Mouse (Mus musculus) G1E (cell line): ENCODE data around the gene Osmr. TPM values are rescaled to one million over a fixed set of nuclear protein-coding genes. Genes with fewer than 3 reads are reported as not detected.

Experiments used
- ATAC-seq: 2 replicates; pipeline ENCODE4 v1.8.0; 2016; ENCODE audit warnings: mild to moderate bottlenecking; ENCODE audit not compliant: insufficient number of reproducible peaks, poor library complexity, low FRiP score, severe bottlenecking; ENCODE audit errors: extremely low read depth
- DNase-seq: peaks from one replicate; pipeline ENCODE4 v3.0.0; 2012; ENCODE audit warnings: low spot score
- H3K27me3 ChIP-seq: 2 replicates; pipeline ENCODE4 v1.6.1; 2012; ENCODE audit warnings: mild to moderate bottlenecking, low read length, inconsistent platforms; ENCODE audit not compliant: insufficient read depth
- H3K36me3 ChIP-seq: replicated peaks from 2 replicates; pipeline ENCODE3; 2012; ENCODE audit warnings: mild to moderate bottlenecking, inconsistent platforms
- H3K4me1 ChIP-seq: 2 replicates; pipeline ENCODE4 v1.6.1; 2012; ENCODE audit warnings: low read depth, low read length, inconsistent platforms, mixed read lengths; ENCODE audit not compliant: insufficient read depth
- H3K4me3 ChIP-seq: 2 replicates; pipeline ENCODE4 v1.5.1; 2012; ENCODE audit warnings: low read depth, mild to moderate bottlenecking, inconsistent platforms, low read length, moderate library complexity, mixed read lengths
- H3K9me3 ChIP-seq: replicated peaks from 2 replicates; pipeline ENCODE4 v1.6.1; 2012; ENCODE audit warnings: inconsistent platforms
- CTCF ChIP-seq: IDR thresholded peaks from 2 replicates; pipeline ENCODE4 v1.5.1; 2012; ENCODE audit warnings: low read depth, low read length, inconsistent platforms, mixed read lengths
- GATA1 ChIP-seq: IDR thresholded peaks from 2 replicates; pipeline ENCODE4 v1.6.1; 2012; ENCODE audit warnings: borderline replicate concordance, low read length, inconsistent platforms, mixed read lengths
- GATA2 ChIP-seq: IDR thresholded peaks from 2 replicates; pipeline ENCODE4 v1.6.1; 2012; ENCODE audit warnings: low read depth, low read length, inconsistent platforms, borderline replicate concordance
- POLR2AphosphoS5 ChIP-seq: IDR thresholded peaks from 2 replicates; pipeline ENCODE4 v1.6.1; 2012; ENCODE audit warnings: low read depth, low read length, inconsistent platforms; ENCODE audit not compliant: insufficient replicate concordance
- TAL1 ChIP-seq: conservative IDR thresholded peaks from 2 replicates; pipeline ENCODE4 v1.6.1; 2012; ENCODE audit warnings: low read depth, low read length, inconsistent platforms, mixed read lengths
- polyA plus RNA-seq: library from polyadenylated mRNA; stranded (reverse); fragments of >175 nt; gene quantifications from 2 replicates; pipeline ENCODE4 v1.2.3, GENCODE M21; 2012
- total RNA-seq, 2 experiments: library from RNA; stranded (forward) in 1 of 2; stranded (reverse) in 1 of 2; fragments of 200-1000 nt in 1 of 2; fragments of >200 nt in 1 of 2; fragmentation: Nextera tagmentation in 1 of 2; gene quantifications; 2 replicates each; pipeline ENCODE4 v1.2.3; 2014 to 2017

Osmr gene
- total RNA-seq (2014; fragmentation: Nextera tagmentation) (not detected in 2 replicates), total RNA-seq (2017) (0.06 and 0.22 TPM in 2 replicates), polyA plus RNA-seq (not detected in 2 replicates)

- H3K27me3 ChIP-seq, result peaks cover 3% of the 10 kb centered on the region
- no peaks in the 10 kb centered on the region for H3K4me1 ChIP-seq
- no peak within 1 kb of the TSS for H3K4me3 ChIP-seq
- no peak for ATAC-seq
- no peak for TF ChIP-seq GATA1
- TF ChIP-seq CTCF, result no peak
- no peak for TF ChIP-seq TAL1
- no peak for TF ChIP-seq POLR2AphosphoS5
- no peak for TF ChIP-seq GATA2
- DNase-seq, result no peak
- H3K36me3 ChIP-seq, result no peaks in the 10 kb centered on the region
- no peaks in the 10 kb centered on the region for H3K9me3 ChIP-seq
Observed at GRCm38 (mm10) chr15:6874601-6875019, at the start of gene Osmr. Gene Osmr (minus strand): TSS chr15:6874969.

DNA sequence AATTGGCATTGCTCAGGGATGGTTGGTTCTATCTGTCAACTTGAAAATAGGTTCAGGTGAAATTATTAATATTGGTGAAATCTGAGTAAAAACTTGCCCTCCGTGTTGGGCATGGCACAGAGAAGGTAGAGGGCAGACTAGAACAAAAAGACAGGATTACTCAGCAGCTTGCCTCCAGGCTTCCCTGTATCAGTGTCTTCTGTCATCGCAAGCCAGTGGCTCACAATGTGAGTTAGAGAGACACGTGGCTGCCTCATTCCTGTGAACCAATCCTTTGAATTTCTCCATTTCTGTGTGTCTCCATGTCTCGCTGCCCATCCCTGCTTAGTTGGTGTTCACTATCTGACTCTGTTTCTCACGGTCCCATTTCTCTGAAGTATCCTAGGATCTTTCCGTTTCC lies 44.6 kb upstream of the Osmr start:
- DNase-seq (no peak), ATAC-seq (no peak)
- TF ChIP-seq POLR2AphosphoS5 (no peak), TAL1 (no peak), CTCF (no peak), GATA1 (no peak)
- Histone ChIP-seq H3K27me3 (peaks cover 11% of the 10 kb centered on the region), H3K4me1 (no peaks in the 10 kb centered on the region), H3K36me3 (no peaks in the 10 kb centered on the region), H3K9me3 (no peaks in the 10 kb centered on the region), H3K4me3 (no peak overlapping the region)

GRCm38 (mm10) chr15:6914163-6914562 lies 39.4 kb upstream of the Osmr start:
- no peak for ATAC-seq
- DNase-seq, result no peak
- Histone ChIP-seq H3K4me3 (no peak overlapping the region), H3K36me3 (no peaks in the 10 kb centered on the region), H3K27me3 (peaks cover 16% of the 10 kb centered on the region), H3K9me3 (no peaks in the 10 kb centered on the region), H3K4me1 (peaks cover 2% of the 10 kb centered on the region; the same call in 1 of the 2 replicates)
- no peak for TF ChIP-seq GATA1
- TF ChIP-seq POLR2AphosphoS5, result no peak
- TF ChIP-seq TAL1, result no peak
- no peak for TF ChIP-seq GATA2
- no peak for TF ChIP-seq CTCF

GRCm38 (mm10) chr15:6909669-6910068 lies 34.9 kb upstream of the Osmr start:
- ATAC-seq (no peak), DNase-seq (peak; percentile 38)
- Histone ChIP-seq H3K4me3 (no peak overlapping the region), H3K36me3 (no peaks in the 10 kb centered on the region), H3K4me1 (peaks cover 5% of the 10 kb centered on the region; the same call in 1 of the 2 replicates), H3K9me3 (no peaks in the 10 kb centered on the region), H3K27me3 (peaks cover 12% of the 10 kb centered on the region)
- no peak for TF ChIP-seq GATA1
- peak; percentile 66 for TF ChIP-seq CTCF

GRCm38 (mm10) chr15:6909084-6909483 lies 34.3 kb upstream of the Osmr start:
- DNase-seq, result no peak
- no peak for ATAC-seq
- Histone ChIP-seq H3K9me3 (no peaks in the 10 kb centered on the region), H3K27me3 (peaks cover 11% of the 10 kb centered on the region), H3K4me1 (peaks cover 5% of the 10 kb centered on the region; the same call in 1 of the 2 replicates), H3K4me3 (no peak overlapping the region), H3K36me3 (no peaks in the 10 kb centered on the region)
- TF ChIP-seq GATA2 (no peak), GATA1 (no peak), CTCF (no peak), TAL1 (no peak), POLR2AphosphoS5 (no peak)

GRCm38 (mm10) chr15:6908601-6909000 lies 33.8 kb upstream of the Osmr start:
- Histone ChIP-seq H3K9me3 (no peaks in the 10 kb centered on the region), H3K36me3 (no peaks in the 10 kb centered on the region), H3K4me1 (peaks cover 5% of the 10 kb centered on the region; the same call in 1 of the 2 replicates), H3K27me3 (peaks cover 11% of the 10 kb centered on the region), H3K4me3 (no peak overlapping the region)
- ATAC-seq (no peak), DNase-seq (no peak)
- TF ChIP-seq POLR2AphosphoS5 (no peak), CTCF (no peak), TAL1 (no peak)

DNA sequence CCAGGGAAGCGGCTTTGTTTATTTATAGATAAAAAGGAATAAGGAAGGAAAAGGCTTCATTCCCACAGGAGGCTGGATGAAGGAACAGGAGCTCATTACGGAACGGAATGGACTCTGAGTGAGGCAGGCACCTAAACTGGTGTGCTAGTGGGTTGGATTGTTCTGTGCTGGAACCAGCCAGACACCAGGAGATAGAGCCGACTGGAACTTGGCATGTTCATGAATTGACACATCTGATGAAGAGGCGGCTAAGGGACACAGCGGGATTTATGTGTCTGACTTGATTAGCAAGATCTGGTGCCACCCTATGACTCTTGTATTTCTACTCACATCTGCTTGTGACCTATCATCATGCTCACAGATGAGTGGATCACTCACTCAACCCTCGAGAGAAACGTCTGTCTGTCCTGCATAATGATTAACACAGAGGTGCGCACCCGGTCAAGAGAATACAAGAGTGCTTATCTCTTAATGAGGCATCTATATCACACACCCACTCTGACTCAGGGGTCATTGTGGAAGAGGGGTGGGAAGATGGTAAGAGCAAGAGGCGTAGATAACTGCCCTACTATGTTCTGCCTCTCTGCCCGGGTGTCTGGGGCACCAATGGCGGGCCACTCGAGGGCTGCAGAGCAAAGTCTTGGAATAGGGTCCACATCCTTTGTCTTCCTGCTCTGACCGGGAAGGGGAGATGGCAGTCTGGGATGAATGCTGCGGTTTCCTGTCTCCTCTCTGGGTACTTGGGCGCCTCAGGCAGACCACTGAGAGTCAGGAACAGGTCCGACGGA lies 31.7 kb upstream of the Osmr start:
- H3K27me3 ChIP-seq, result peaks cover 10% of the 10 kb centered on the region
- ATAC-seq, result no peak
- DNase-seq, result no peak
- no peaks in the 10 kb centered on the region for H3K9me3 ChIP-seq
- no peak overlapping the region for H3K4me3 ChIP-seq
- TF ChIP-seq CTCF, result no peak
- TF ChIP-seq POLR2AphosphoS5, result no peak
- no peaks in the 10 kb centered on the region for H3K36me3 ChIP-seq
- peaks cover 5% of the 10 kb centered on the region; the same call in 1 of the 2 replicates for H3K4me1 ChIP-seq
